Comparison of ENCODE assay signal across 8 mouse cellular contexts in the genomic region with DNA sequence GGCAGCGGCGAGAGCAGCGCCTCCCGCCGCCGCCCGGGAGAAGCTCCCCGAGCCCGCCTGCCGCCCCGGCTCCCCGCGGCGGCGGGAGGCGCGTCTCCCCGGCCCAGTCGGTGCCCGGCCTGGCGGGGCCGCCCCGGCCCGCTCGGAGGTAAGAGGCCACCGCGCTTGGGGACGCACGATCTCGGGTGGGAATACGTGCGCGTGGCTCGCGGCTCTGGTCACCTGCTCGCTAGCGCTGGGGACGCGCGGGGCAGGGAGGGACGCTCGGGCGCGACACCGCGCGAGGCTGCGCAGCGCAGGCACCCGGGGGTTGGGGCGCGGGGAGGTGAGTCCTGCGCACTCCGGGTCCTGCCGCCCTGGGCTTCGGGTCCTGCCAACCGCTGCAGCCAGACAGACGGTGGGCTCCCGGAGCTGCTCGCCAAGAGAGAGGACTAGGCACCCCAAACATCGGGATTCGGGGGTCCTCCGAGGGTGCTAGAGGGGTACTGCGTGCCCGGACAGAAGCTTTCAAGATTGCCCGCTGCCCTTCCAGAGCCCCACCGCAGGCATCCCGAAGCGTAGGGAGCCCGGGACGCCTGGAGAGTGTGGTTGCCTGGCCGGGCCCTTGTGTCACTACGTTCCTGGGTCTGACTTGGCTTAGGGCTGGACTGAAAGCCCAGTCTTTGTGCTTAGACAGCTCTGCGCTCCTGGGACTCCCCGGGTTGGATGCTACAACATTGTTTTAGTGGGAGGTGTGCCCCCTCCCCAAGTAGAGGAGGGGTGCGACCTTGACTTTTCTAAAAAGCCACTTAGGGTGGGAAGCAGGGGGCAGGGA. TPM values are rescaled to one million over a fixed set of nuclear protein-coding genes. Genes with fewer than 3 reads are reported as not detected.
DNase-seq lines count a peak whose midpoint lies in the region; ATAC-seq and TF ChIP-seq lines count a peak whose summit lies in the region.

No protein-coding gene starts in this region.

- peak overlapping the region; percentile 68 for H3K4me3 ChIP-seq in intestine, embryonic 15.5 days (replicated peaks)
- H3K4me3 ChIP-seq in limb, embryonic 14.5 days (replicated peaks; ENCODE audit: low read length) = peak overlapping the region; percentile 69
- peak overlapping the region; percentile 73 for H3K4me3 ChIP-seq in neural tube, embryonic 13.5 days

- no peaks in the 10 kb centered on the region for H3K36me3 ChIP-seq in intestine, embryonic 15.5 days
- H3K36me3 ChIP-seq in limb, embryonic 14.5 days (ENCODE audit: control insufficient read depth, insufficient read depth, low read length) = no peaks in the 10 kb centered on the region
- H3K36me3 ChIP-seq in neural tube, embryonic 13.5 days = no peaks in the 10 kb centered on the region

- no peak overlapping the region for H3K27ac ChIP-seq in intestine, embryonic 15.5 days
- H3K27ac ChIP-seq in limb, embryonic 14.5 days (replicated peaks; ENCODE audit: low read depth, low read length) = no peak overlapping the region
- no peak overlapping the region for H3K27ac ChIP-seq in neural tube, embryonic 13.5 days (replicated peaks)

- peak; percentile 60 for DNase-seq in kidney, adult 18-20 months
- DNase-seq in kidney, adult 11 months = no peak
- peak; percentile 37 for DNase-seq in cerebellum, adult 11-12 months
- DNase-seq in limb, embryonic 14.5 days (ENCODE audit: low spot score) = no peak
- peak; percentile 31 to 37 for DNase-seq in urinary bladder, postnatal 36 days (ENCODE audit: low spot score in 2 of 2)

- H3K27me3 ChIP-seq in intestine, embryonic 15.5 days (replicated peaks) = peaks cover 26% of the 10 kb centered on the region
- H3K27me3 ChIP-seq in limb, embryonic 14.5 days (ENCODE audit: control insufficient read depth, insufficient read depth, low read length) = peaks cover 38% of the 10 kb centered on the region
- peaks cover 64% of the 10 kb centered on the region for H3K27me3 ChIP-seq in neural tube, embryonic 13.5 days

- peaks cover 22% of the 10 kb centered on the region; the same call in 1 of the 2 replicates for H3K4me1 ChIP-seq in intestine, embryonic 15.5 days (replicated peaks)
- H3K4me1 ChIP-seq in limb, embryonic 14.5 days (ENCODE audit: control insufficient read depth, insufficient read depth, low read length) = peaks cover 11% of the 10 kb centered on the region
- H3K4me1 ChIP-seq in neural tube, embryonic 13.5 days (replicated peaks) = peaks cover 38% of the 10 kb centered on the region

- WGBS in intestine, embryonic 15.5 days = under 1% methylated on average over 76 of the region's 76 CpGs
- WGBS in limb, embryonic 14.5 days = 0% methylated on average over 29 of the region's 76 CpGs
- WGBS in neural tube, embryonic 13.5 days = under 1% methylated on average over 61 of the region's 76 CpGs

- TF ChIP-seq POLR2A in limb, embryonic 14.5 days (IDR thresholded peaks at IDR 0.05; ENCODE audit: borderline replicate concordance, extremely low read depth, insufficient read depth, insufficient read length) = no peak

- H3K4me2 ChIP-seq in intestine, embryonic 15.5 days (replicated peaks) = peak overlapping the region; percentile 99
- H3K4me2 ChIP-seq in limb, embryonic 14.5 days (replicated peaks; ENCODE audit: low read depth, low read length, severe bottlenecking) = peak overlapping the region; percentile 99
- H3K4me2 ChIP-seq in neural tube, embryonic 13.5 days = peak overlapping the region; percentile 98

- H3K9ac ChIP-seq in intestine, embryonic 15.5 days = peak overlapping the region; percentile 65
- peak overlapping the region; percentile 71 for H3K9ac ChIP-seq in limb, embryonic 14.5 days (ENCODE audit: low read depth, low read length, severe bottlenecking)
- H3K9ac ChIP-seq in neural tube, embryonic 13.5 days = peak overlapping the region; percentile 81

- peak; percentile 60 for ATAC-seq in frontal cortex, adult (ENCODE audit: low TSS enrichment)
- peak; percentile 54 for ATAC-seq in intestine, embryonic 15.5 days
- ATAC-seq in limb, embryonic 14.5 days (ENCODE audit: low FRiP score, low read depth) = 0 out of 2 replicates have a peak, but pooled peaks have one; percentile 34
- peak; percentile 67 for ATAC-seq in neural tube, embryonic 13.5 days (ENCODE audit: low read depth)

- H3K9me3 ChIP-seq in intestine, embryonic 15.5 days = no peaks in the 10 kb centered on the region
- H3K9me3 ChIP-seq in limb, embryonic 14.5 days (ENCODE audit: control insufficient read depth, low read length) = no peaks in the 10 kb centered on the region
- 0 out of 2 replicates have a peak, but pooled peaks cover 5% of the 10 kb centered on the region for H3K9me3 ChIP-seq in neural tube, embryonic 13.5 days

RNA-seq across cellular contexts. Expression of a gene that starts 0.5 kb away (rescaled TPM):
- 0.49 and 0.64 TPM in 2 replicates for polyA plus RNA-seq in intestine, embryonic 15.5 days (2015; fragmentation: Nextera tagmentation; extraction: Ambion mirVana)
- 3.2 and 4.4 TPM in 2 replicates for polyA plus RNA-seq in limb, embryonic 14.5 days (2012; rRNA removed)
- polyA plus RNA-seq in limb, embryonic 14.5 days (2014; fragmentation: Nextera tagmentation; extraction: Ambion mirVana) = 2.0 and 2.2 TPM in 2 replicates
- 0.54 and 0.62 TPM in 2 replicates for polyA plus RNA-seq in neural tube, embryonic 13.5 days (2015; fragmentation: Nextera tagmentation; extraction: Ambion mirVana)

Comparison
In these comparisons a context has a peak if more than half of its experiments do, and no peak if none do; other contexts are left out.
1. DNase-seq: peak in kidney, adult 18-20 months (single experiment), cerebellum, adult 11-12 months (single experiment) and urinary bladder, postnatal 36 days (2 of 2); none in kidney, adult 11 months (single experiment) and limb, embryonic 14.5 days (single experiment).
2. Peak in every context shown above with its lines, with median percentiles within 50 percentile points of each other: ATAC-seq, H3K4me2 ChIP-seq, H3K4me3 ChIP-seq and H3K9ac ChIP-seq.